Mouse (Mus musculus): ENCODE measurements at regions not wholly inside any gene's neighbourhood (a gene's known extent, or its start where the extent isn't known, plus 50 kb on each side); places are given as distances from the start of the nearest gene placed in this dataset.

- H3K27ac ChIP-seq (replicated peaks) = no peak overlapping the region
- no peaks in the 10 kb centered on the region for H3K27me3 ChIP-seq
- no peak overlapping the region for H3K4me3 ChIP-seq
- H3K9me3 ChIP-seq = no peaks in the 10 kb centered on the region
- no peak overlapping the region for H3K9ac ChIP-seq
- no peaks in the 10 kb centered on the region for H3K36me3 ChIP-seq
- ATAC-seq (ENCODE audit: low FRiP score, low read depth) = no peak
- no peak overlapping the region for H3K4me2 ChIP-seq
- H3K4me1 ChIP-seq (replicated peaks) = no peaks in the 10 kb centered on the region
- 82% methylated on average over 7 of the region's 7 CpGs for WGBS
These were observed 60.6 kb upstream of the Tas2r134 start for GRCm38 (mm10) chr2:51566554-51567246.

GRCm38 (mm10) chr2:51563881-51564280, 63.4 kb upstream of the Tas2r134 start:
- ATAC-seq (ENCODE audit: low FRiP score, low read depth) = no peak
- Histone ChIP-seq H3K4me1 (replicated peaks) (no peaks in the 10 kb centered on the region), H3K4me2 (no peak overlapping the region), H3K4me3 (no peak overlapping the region), H3K9ac (no peak overlapping the region), H3K9me3 (no peaks in the 10 kb centered on the region), H3K36me3 (no peaks in the 10 kb centered on the region), H3K27me3 (no peaks in the 10 kb centered on the region), H3K27ac (replicated peaks) (no peak overlapping the region)
- 65% methylated on average over 5 of the region's 5 CpGs for WGBS

GRCm38 (mm10) chr2:51563240-51563639, 64.1 kb upstream of the Tas2r134 start:
- WGBS = 63% methylated on average over 1 of the region's 1 CpGs
- Histone ChIP-seq H3K4me2 (no peak overlapping the region), H3K4me3 (no peak overlapping the region), H3K4me1 (replicated peaks) (no peaks in the 10 kb centered on the region), H3K9ac (no peak overlapping the region), H3K27me3 (no peaks in the 10 kb centered on the region), H3K36me3 (no peaks in the 10 kb centered on the region), H3K27ac (replicated peaks) (no peak overlapping the region), H3K9me3 (no peaks in the 10 kb centered on the region)
- no peak for ATAC-seq (ENCODE audit: low FRiP score, low read depth)

- H3K36me3 ChIP-seq = no peaks in the 10 kb centered on the region
- no peak overlapping the region for H3K4me2 ChIP-seq
- 45% methylated on average over 7 of the region's 7 CpGs for WGBS
- H3K27me3 ChIP-seq = no peaks in the 10 kb centered on the region
- no peaks in the 10 kb centered on the region for H3K9me3 ChIP-seq
- no peak overlapping the region for H3K4me3 ChIP-seq
- no peak overlapping the region for H3K27ac ChIP-seq (replicated peaks)
- no peak for ATAC-seq (ENCODE audit: low FRiP score, low read depth)
- no peaks in the 10 kb centered on the region for H3K4me1 ChIP-seq (replicated peaks)
- H3K9ac ChIP-seq = no peak overlapping the region
These were observed 76.4 kb upstream of the Tas2r134 start for GRCm38 (mm10) chr2:51550863-51551262.

- Histone ChIP-seq H3K27me3 (no peaks in the 10 kb centered on the region), H3K9me3 (no peaks in the 10 kb centered on the region), H3K4me3 (no peak overlapping the region), H3K27ac (replicated peaks) (no peak overlapping the region), H3K9ac (no peak overlapping the region), H3K36me3 (no peaks in the 10 kb centered on the region), H3K4me2 (no peak overlapping the region), H3K4me1 (replicated peaks) (no peaks in the 10 kb centered on the region)
- no peak for ATAC-seq (ENCODE audit: low FRiP score, low read depth)
- WGBS = 91% methylated on average over 5 of the region's 5 CpGs
These were observed 78.2 kb upstream of the Tas2r134 start for GRCm38 (mm10) chr2:51549125-51549524.

GRCm38 (mm10) chr2:51546181-51546580, 81.1 kb upstream of the Tas2r134 start:
- WGBS = 89% methylated on average over 3 of the region's 3 CpGs
- Histone ChIP-seq H3K9ac (no peak overlapping the region), H3K4me3 (no peak overlapping the region), H3K4me1 (replicated peaks) (no peaks in the 10 kb centered on the region), H3K36me3 (no peaks in the 10 kb centered on the region), H3K4me2 (no peak overlapping the region), H3K27me3 (no peaks in the 10 kb centered on the region), H3K27ac (replicated peaks) (no peak overlapping the region), H3K9me3 (no peaks in the 10 kb centered on the region)
- ATAC-seq (ENCODE audit: low FRiP score, low read depth) = no peak

- Histone ChIP-seq H3K4me1 (replicated peaks) (no peaks in the 10 kb centered on the region), H3K27ac (replicated peaks) (no peak overlapping the region), H3K4me3 (no peak overlapping the region), H3K36me3 (no peaks in the 10 kb centered on the region), H3K9ac (no peak overlapping the region), H3K4me2 (no peak overlapping the region), H3K9me3 (no peaks in the 10 kb centered on the region), H3K27me3 (no peaks in the 10 kb centered on the region)
- 95% methylated on average over 1 of the region's 1 CpGs for WGBS
- no peak for ATAC-seq (ENCODE audit: low FRiP score, low read depth)
These were observed 83.4 kb upstream of the Tas2r134 start for GRCm38 (mm10) chr2:51543949-51544348.

GRCm38 (mm10) chr2:51542272-51542671, 85.0 kb upstream of the Tas2r134 start:
- H3K36me3 ChIP-seq = no peaks in the 10 kb centered on the region
- WGBS = 93% methylated on average over 4 of the region's 4 CpGs
- no peak for ATAC-seq (ENCODE audit: low FRiP score, low read depth)
- no peaks in the 10 kb centered on the region for H3K4me1 ChIP-seq (replicated peaks)
- no peak overlapping the region for H3K4me2 ChIP-seq
- H3K27me3 ChIP-seq = no peaks in the 10 kb centered on the region
- H3K9ac ChIP-seq = no peak overlapping the region
- H3K27ac ChIP-seq (replicated peaks) = no peak overlapping the region
- H3K9me3 ChIP-seq = no peaks in the 10 kb centered on the region
- no peak overlapping the region for H3K4me3 ChIP-seq

GRCm38 (mm10) chr2:51532709-51533414, 94.4 kb upstream of the Tas2r134 start:
- no peaks in the 10 kb centered on the region for H3K27me3 ChIP-seq
- H3K4me1 ChIP-seq (replicated peaks) = peaks cover 9% of the 10 kb centered on the region
- H3K4me3 ChIP-seq = no peak overlapping the region
- no peak overlapping the region for H3K4me2 ChIP-seq
- H3K9me3 ChIP-seq = no peaks in the 10 kb centered on the region
- no peak overlapping the region for H3K9ac ChIP-seq
- WGBS = 77% methylated on average over 11 of the region's 11 CpGs
- no peak for ATAC-seq (ENCODE audit: low FRiP score, low read depth)
- no peak overlapping the region for H3K27ac ChIP-seq (replicated peaks)
- no peaks in the 10 kb centered on the region for H3K36me3 ChIP-seq

- Histone ChIP-seq H3K4me1 (replicated peaks) (peaks cover 9% of the 10 kb centered on the region), H3K36me3 (no peaks in the 10 kb centered on the region), H3K4me3 (no peak overlapping the region), H3K4me2 (no peak overlapping the region), H3K27ac (replicated peaks) (no peak overlapping the region), H3K9ac (no peak overlapping the region), H3K27me3 (no peaks in the 10 kb centered on the region), H3K9me3 (no peaks in the 10 kb centered on the region)
- ATAC-seq (ENCODE audit: low FRiP score, low read depth) = no peak
- WGBS = 35% methylated on average over 10 of the region's 10 CpGs
These were observed 96.0 kb upstream of the Tas2r134 start for GRCm38 (mm10) chr2:51531106-51531839.

- Histone ChIP-seq H3K4me1 (replicated peaks) (no peaks in the 10 kb centered on the region), H3K4me2 (no peak overlapping the region), H3K9ac (no peak overlapping the region), H3K4me3 (no peak overlapping the region), H3K27ac (replicated peaks) (no peak overlapping the region), H3K36me3 (no peaks in the 10 kb centered on the region), H3K27me3 (no peaks in the 10 kb centered on the region), H3K9me3 (no peaks in the 10 kb centered on the region)
- WGBS = 81% methylated on average over 3 of the region's 3 CpGs
- ATAC-seq (ENCODE audit: low FRiP score, low read depth) = no peak
These were observed 104.5 kb upstream of the Tas2r134 start for GRCm38 (mm10) chr2:51522766-51523165.

- no peak overlapping the region for H3K27ac ChIP-seq (replicated peaks)
- no peak overlapping the region for H3K4me3 ChIP-seq
- no peaks in the 10 kb centered on the region for H3K9me3 ChIP-seq
- WGBS = 87% methylated on average over 8 of the region's 8 CpGs
- no peaks in the 10 kb centered on the region for H3K27me3 ChIP-seq
- no peak overlapping the region for H3K9ac ChIP-seq
- ATAC-seq (ENCODE audit: low FRiP score, low read depth) = no peak
- no peaks in the 10 kb centered on the region for H3K36me3 ChIP-seq
- no peak overlapping the region for H3K4me2 ChIP-seq
- no peaks in the 10 kb centered on the region for H3K4me1 ChIP-seq (replicated peaks)
These were observed 117.9 kb upstream of the Tas2r134 start for GRCm38 (mm10) chr2:51509220-51510011.

Data from hindbrain, embryonic 15.5 days (tissue).